Mouse (Mus musculus) CD4-positive, CD25-positive, alpha-beta regulatory T cell, adult 9 weeks (primary cell): ENCODE results near the gene Taz. TPM values are rescaled to one million over a fixed set of nuclear protein-coding genes. Genes with fewer than 3 reads are reported as not detected.

Experiments used
- polyA plus RNA-seq: library from polyadenylated mRNA; unstranded; fragments of 100-300 nt; shearing (Covaris generic); gene quantifications from one replicate; pipeline ENCODE4 v1.2.1, GENCODE M21; 2017

The Taz gene
- 187 TPM for polyA plus RNA-seq

GRCm38 (mm10) chrX:74281732-74282394 lies at the start of gene Taz, which contains the start of gene Dnase1l1:
Gene Taz, plus strand, starts transcription at chrX:74281912.
Gene Dnase1l1, minus strand, starts transcription at chrX:74282337.

GRCm38 (mm10) chrX:74249615-74250014 lies 32.1 kb upstream of the Taz start, which contains the start of gene Flna:
Gene Flna, minus strand, starts transcription at chrX:74249820.

GRCm38 (mm10) chrX:74254153-74254887 lies 27.4 kb upstream of the Taz start, which contains the start of gene Emd:
Gene Emd, plus strand, starts transcription at chrX:74254687.

GRCm38 (mm10) chrX:74270062-74270901 lies 11.4 kb upstream of the Taz start, which contains the start of gene Rpl10:
Gene Rpl10, plus strand, starts transcription at chrX:74270812.

GRCm38 (mm10) chrX:74296538-74297448 lies 15.1 kb downstream of the Taz start, which contains the start of gene Atp6ap1:
Gene Atp6ap1, plus strand, starts transcription at chrX:74297097.

GRCm38 (mm10) chrX:74304867-74305700 lies 23.4 kb downstream of the Taz start, which contains the start of gene Gdi1:
Gene Gdi1, plus strand, starts transcription at chrX:74304998.

GRCm38 (mm10) chrX:74312540-74313464 lies 31.1 kb downstream of the Taz start, which contains the start of gene Fam50a:
Gene Fam50a, plus strand, starts transcription at chrX:74313033.

GRCm38 (mm10) chrX:74328725-74329161 lies 47.0 kb downstream of the Taz start, which contains the start of gene Plxna3:
Gene Plxna3, plus strand, starts transcription at chrX:74329066.

Other genes with a start within 250 kb of the Taz start
- gene Opn1mw, start 154.4 kb upstream of the Taz start, polyA plus RNA-seq, result not detected
- gene Mecp2, start 146.5 kb upstream of the Taz start, polyA plus RNA-seq, result 38.4 TPM
- gene Tex28, start 114.1 kb upstream of the Taz start, polyA plus RNA-seq, result not detected
- gene Tktl1, start 104.7 kb upstream of the Taz start, polyA plus RNA-seq, result 1.5 TPM
- gene Flna, start 32.1 kb upstream of the Taz start, polyA plus RNA-seq, result 379 TPM
- 70.3 TPM for gene Emd, start 27.2 kb upstream of the Taz start, polyA plus RNA-seq
- 91.2 TPM for gene Rpl10, start 11.1 kb upstream of the Taz start, polyA plus RNA-seq
- 34.0 TPM for gene Dnase1l1, start 425 bp downstream of the Taz start, polyA plus RNA-seq
- 197 TPM for gene Atp6ap1, start 15.2 kb downstream of the Taz start, polyA plus RNA-seq
- gene Gdi1, start 23.1 kb downstream of the Taz start, polyA plus RNA-seq, result 309 TPM
- gene Fam50a, start 31.1 kb downstream of the Taz start, polyA plus RNA-seq, result 31.0 TPM
- 5.7 TPM for gene Plxna3, start 47.2 kb downstream of the Taz start, polyA plus RNA-seq
- 71.9 TPM for gene Lage3, start 71.7 kb downstream of the Taz start, polyA plus RNA-seq
- gene Ubl4a, start 91.3 kb downstream of the Taz start, polyA plus RNA-seq, result 75.1 TPM
- 45.3 TPM for gene Slc10a3, start 91.4 kb downstream of the Taz start, polyA plus RNA-seq
- gene Fam3a, start 111.4 kb downstream of the Taz start, polyA plus RNA-seq, result 44.4 TPM
- 57.9 TPM for gene Ikbkg, start 111.4 kb downstream of the Taz start, polyA plus RNA-seq
- 64.6 TPM for gene G6pdx, start 147.3 kb downstream of the Taz start, polyA plus RNA-seq
- gene Gm6880, start 199.5 kb downstream of the Taz start, polyA plus RNA-seq, result not detected